Mouse (Mus musculus) ES-Bruce4 (cell line): ENCODE measurements around the gene 1110002E22Rik. TPM values are rescaled to one million over a fixed set of nuclear protein-coding genes. Genes with fewer than 3 reads are reported as not detected.

Experiments used
- H3K27ac ChIP-seq: 2 replicates; pipeline ENCODE4 v1.5.1; 2012; ENCODE audit warnings: low read length, inconsistent platforms; ENCODE audit not compliant: insufficient read depth
- H3K27me3 ChIP-seq: 2 replicates; pipeline ENCODE4 v1.6.1; 2012; ENCODE audit warnings: mild to moderate bottlenecking, low read length, inconsistent platforms; ENCODE audit not compliant: control insufficient read depth, poor library complexity, insufficient read depth, severe bottlenecking
- H3K36me3 ChIP-seq: 2 replicates; pipeline ENCODE4 v1.6.1; 2012; ENCODE audit warnings: inconsistent platforms, mild to moderate bottlenecking, low read length, moderate library complexity; ENCODE audit not compliant: control insufficient read depth, poor library complexity, insufficient read depth, severe bottlenecking
- H3K4me1 ChIP-seq: one replicate; pipeline ENCODE4 v1.8.1; 2011; ENCODE audit warnings: low read length; ENCODE audit not compliant: control insufficient read depth, insufficient read depth
- H3K4me3 ChIP-seq: 2 replicates; pipeline ENCODE4 v1.5.1; 2011; ENCODE audit warnings: low read depth, mild to moderate bottlenecking, low read length
- H3K9ac ChIP-seq: 2 replicates; pipeline ENCODE4 v1.6.1; 2012; ENCODE audit warnings: low read depth, mild to moderate bottlenecking, inconsistent platforms; ENCODE audit not compliant: poor library complexity, severe bottlenecking
- H3K9me3 ChIP-seq: replicated peaks from 2 replicates; pipeline ENCODE4 v1.6.1; 2012; ENCODE audit warnings: mild to moderate bottlenecking, low read length, inconsistent platforms; ENCODE audit not compliant: control insufficient read depth, poor library complexity, insufficient read depth, severe bottlenecking
- CTCF ChIP-seq: IDR thresholded peaks from one replicate; pipeline ENCODE4 v1.8.1; 2011; ENCODE audit warnings: low read depth, low read length
- EP300 ChIP-seq: IDR thresholded peaks from 2 replicates; pipeline ENCODE4 v1.6.1; 2011; ENCODE audit warnings: low read depth, low read length; ENCODE audit not compliant: insufficient read depth
- POLR2A ChIP-seq: IDR thresholded peaks from one replicate; pipeline ENCODE4 v1.8.1; 2011; ENCODE audit warnings: low read length; ENCODE audit not compliant: insufficient read depth
- polyA plus RNA-seq: library from polyadenylated mRNA; stranded (reverse); fragments of >200 nt; gene quantifications from 2 replicates; pipeline ENCODE4 v1.2.4, GENCODE M21; 2011; ENCODE audit warnings: low read depth; ENCODE audit not compliant: missing spikeins, insufficient read depth, insufficient read length

The 1110002E22Rik gene
- polyA plus RNA-seq, 1 experiment = not detected

GRCm38 (mm10) chr3:138119444-138120105 is 54.7 kb downstream of the 1110002E22Rik start:
- Histone ChIP-seq H3K4me3 (no peak overlapping the region), H3K36me3 (no peaks in the 10 kb centered on the region), H3K27me3 (no peaks in the 10 kb centered on the region), H3K9me3 (no peaks in the 10 kb centered on the region), H3K27ac (no peak overlapping the region), H3K4me1 (no peaks in the 10 kb centered on the region), H3K9ac (no peak overlapping the region)
- TF ChIP-seq EP300 (no peak), CTCF (no peak), POLR2A (no peak)

- Histone ChIP-seq H3K4me3 (no peak overlapping the region), H3K9ac (no peak overlapping the region), H3K27me3 (no peaks in the 10 kb centered on the region), H3K27ac (no peak overlapping the region), H3K4me1 (no peaks in the 10 kb centered on the region), H3K9me3 (no peaks in the 10 kb centered on the region), H3K36me3 (no peaks in the 10 kb centered on the region)
- no peak for TF ChIP-seq EP300
- TF ChIP-seq CTCF = no peak
- no peak for TF ChIP-seq POLR2A
Measured at GRCm38 (mm10) chr3:138121461-138121860, 56.6 kb downstream of the 1110002E22Rik start.

- Histone ChIP-seq H3K4me3 (no peak overlapping the region), H3K36me3 (no peaks in the 10 kb centered on the region), H3K27me3 (no peaks in the 10 kb centered on the region), H3K9me3 (no peaks in the 10 kb centered on the region), H3K27ac (no peak overlapping the region), H3K9ac (no peak overlapping the region), H3K4me1 (no peaks in the 10 kb centered on the region)
- no peak for TF ChIP-seq EP300
- TF ChIP-seq CTCF = no peak
- no peak for TF ChIP-seq POLR2A
Measured at GRCm38 (mm10) chr3:138123842-138124241, 59.0 kb downstream of the 1110002E22Rik start.

- no peaks in the 10 kb centered on the region for H3K27me3 ChIP-seq
- H3K27ac ChIP-seq = no peak overlapping the region
- H3K4me3 ChIP-seq = no peak overlapping the region
- no peak for TF ChIP-seq CTCF
- TF ChIP-seq EP300 = no peak
- no peak for TF ChIP-seq POLR2A
- no peaks in the 10 kb centered on the region for H3K9me3 ChIP-seq
- H3K4me1 ChIP-seq = no peaks in the 10 kb centered on the region
- no peak overlapping the region for H3K9ac ChIP-seq
- no peaks in the 10 kb centered on the region for H3K36me3 ChIP-seq
Measured at GRCm38 (mm10) chr3:138129110-138129509, 64.3 kb downstream of the 1110002E22Rik start.

GRCm38 (mm10) chr3:138130692-138131091 is 65.8 kb downstream of the 1110002E22Rik start:
- no peaks in the 10 kb centered on the region for H3K36me3 ChIP-seq
- no peak overlapping the region for H3K27ac ChIP-seq
- no peak overlapping the region for H3K4me3 ChIP-seq
- no peak for TF ChIP-seq POLR2A
- TF ChIP-seq CTCF = no peak
- no peak for TF ChIP-seq EP300
- H3K9me3 ChIP-seq = no peaks in the 10 kb centered on the region
- H3K4me1 ChIP-seq = no peaks in the 10 kb centered on the region
- no peak overlapping the region for H3K9ac ChIP-seq
- no peaks in the 10 kb centered on the region for H3K27me3 ChIP-seq

Other genes with a start within 250 kb of the 1110002E22Rik start
- 629 and 682 TPM in 2 replicates for gene H2afz, start 200.6 kb upstream of the 1110002E22Rik start, polyA plus RNA-seq
- 9.3 and 10.5 TPM in 2 replicates for gene Dnajb14, start 197.4 kb upstream of the 1110002E22Rik start, polyA plus RNA-seq
- gene Lamtor3, start 146.5 kb upstream of the 1110002E22Rik start, polyA plus RNA-seq = 47.1 and 55.3 TPM in 2 replicates
- 3.2 and 9.9 TPM in 2 replicates for gene Dapp1, start 83.5 kb upstream of the 1110002E22Rik start, polyA plus RNA-seq
- gene Gm5105, start 2.3 kb downstream of the 1110002E22Rik start, polyA plus RNA-seq = not detected in 2 replicates
- 27.6 and 29.1 TPM in 2 replicates for gene Trmt10a, start 78.4 kb downstream of the 1110002E22Rik start, polyA plus RNA-seq
- gene Mttp, start 79.9 kb downstream of the 1110002E22Rik start, polyA plus RNA-seq = 5.3 and 6.2 TPM in 2 replicates
- gene 4930579F01Rik, start 128.8 kb downstream of the 1110002E22Rik start, polyA plus RNA-seq = not detected in 2 replicates
- gene Adh7, start 152.7 kb downstream of the 1110002E22Rik start, polyA plus RNA-seq = 0.43 TPM in 1 of 2 replicates, not detected in the other
- gene Adh1, start 195.9 kb downstream of the 1110002E22Rik start, polyA plus RNA-seq = 0.54 TPM in 1 of 2 replicates, not detected in the other
- gene Adh6a, start 248.2 kb downstream of the 1110002E22Rik start, polyA plus RNA-seq = not detected in 2 replicates